Mouse (Mus musculus) testis, postnatal 14 days (tissue): ENCODE data around the gene Sirt1.
A peak's percentile ranks its signal among the peaks of the same experiment; 100 is the strongest.

Source experiments
- DNase-seq: peaks from one replicate; pipeline ENCODE4 v3.0.0; 2021; ENCODE audit warnings: low spot score

The Sirt1 gene

DNA sequence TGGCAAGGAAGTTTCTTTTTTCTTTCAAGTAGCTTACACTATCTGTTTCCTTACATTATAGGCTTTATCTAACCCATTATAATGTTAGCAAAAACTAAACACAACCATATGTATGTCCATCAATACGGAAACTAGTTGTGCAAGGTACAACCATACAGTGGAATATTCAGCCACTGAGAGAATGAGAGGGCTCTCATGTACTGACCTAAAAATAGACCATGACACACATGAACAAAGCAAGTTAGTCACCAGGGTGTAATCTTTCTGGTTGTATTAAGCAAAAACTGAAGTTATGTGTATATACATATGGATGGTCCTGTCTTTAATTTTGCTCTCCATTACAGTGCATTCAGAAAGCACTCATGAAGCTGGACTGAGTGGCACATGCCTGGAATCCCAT is 54.4 kb downstream of the Sirt1 start:
- DNase-seq: no peak

DNA sequence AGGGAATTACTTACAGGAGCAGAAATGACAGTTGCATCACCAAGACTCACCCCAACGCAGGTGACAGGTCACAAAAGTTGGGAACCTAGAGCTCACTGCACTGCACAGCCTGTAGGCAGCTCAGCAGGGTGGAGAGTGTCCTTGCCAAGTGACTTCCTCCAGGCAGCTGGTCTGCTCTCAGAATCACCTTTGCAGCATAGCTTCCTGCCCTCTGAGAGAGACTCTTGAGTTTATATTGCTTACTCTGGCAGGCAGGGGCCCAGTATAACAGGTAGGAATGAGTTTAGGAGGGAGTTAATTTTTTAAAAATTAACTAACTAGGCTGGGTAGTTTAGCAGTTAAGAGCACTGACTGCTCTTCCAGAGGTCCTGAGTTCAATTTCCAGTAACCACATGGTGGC is 67.8 kb downstream of the Sirt1 start:
- DNase-seq: no peak

- DNase-seq: peak; percentile 56
Observed at GRCm38 (mm10) chr10:63308582-63309366, 72.7 kb downstream of the Sirt1 start.

GRCm38 (mm10) chr10:63302356-63302755 is 79.1 kb downstream of the Sirt1 start:
- DNase-seq: no peak

- no peak for DNase-seq
Observed at GRCm38 (mm10) chr10:63282846-63283245, 98.7 kb downstream of the Sirt1 start.

GRCm38 (mm10) chr10:63282417-63282816 is 99.1 kb downstream of the Sirt1 start:
- DNase-seq: no peak

DNA sequence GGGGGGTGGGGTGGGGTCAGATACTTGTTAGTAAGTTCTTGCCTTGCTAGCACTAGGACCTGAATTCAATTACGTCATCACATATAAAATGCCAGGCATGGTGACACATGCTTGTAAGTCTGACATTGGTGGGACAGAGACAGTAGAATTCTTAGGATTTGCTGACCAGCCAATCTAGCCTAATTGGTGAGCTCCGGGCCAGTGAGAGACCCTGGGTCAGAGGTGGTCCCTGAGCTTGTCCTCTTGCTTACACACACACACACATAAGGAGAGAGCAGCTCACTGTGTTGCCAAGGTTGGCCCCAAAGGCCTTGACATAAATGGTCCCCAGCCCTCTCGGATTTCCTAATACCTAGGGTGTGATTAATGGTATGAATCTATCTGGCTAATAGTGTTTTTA is 101.7 kb downstream of the Sirt1 start:
- no peak for DNase-seq

DNA sequence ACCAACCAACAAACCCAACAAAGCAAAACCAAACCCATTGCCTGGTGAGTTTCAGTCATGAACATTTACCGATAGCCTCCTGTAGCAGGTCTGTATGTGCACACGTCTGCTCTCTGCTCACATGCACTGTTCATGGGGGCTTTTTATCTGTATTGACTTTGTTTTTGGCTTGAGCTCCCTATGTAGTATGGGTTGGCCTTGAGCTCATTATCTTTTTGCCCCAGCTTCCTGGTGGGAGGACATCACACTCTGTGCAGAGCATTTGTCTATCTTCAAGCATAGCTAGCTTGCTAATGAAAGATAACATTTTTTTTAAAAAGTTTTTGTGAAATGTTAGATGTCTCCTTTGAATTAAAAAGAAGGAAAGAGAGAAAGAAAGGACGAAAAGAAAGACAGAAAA is 104.5 kb downstream of the Sirt1 start:
- peak; percentile 57 for DNase-seq

DNA sequence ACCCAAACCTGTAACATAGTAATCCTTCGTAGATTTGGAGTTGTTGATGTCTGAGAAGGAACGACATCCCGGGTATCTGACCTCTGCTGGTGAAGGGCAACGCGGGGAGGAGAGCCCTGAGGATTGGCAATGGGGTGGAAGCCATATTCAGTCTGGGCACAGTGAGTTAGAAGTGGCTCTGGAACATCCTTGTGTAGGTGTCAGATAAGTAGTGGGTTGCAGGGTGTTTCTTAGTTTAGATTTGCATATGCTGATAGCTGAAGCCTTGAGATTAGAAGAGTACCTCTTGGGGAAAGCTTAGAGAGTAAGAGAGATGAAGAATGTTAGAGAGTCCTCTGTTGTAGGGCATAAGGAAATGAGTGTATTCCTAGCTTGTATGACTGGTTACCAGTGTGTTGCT is 108.6 kb downstream of the Sirt1 start:
- no peak for DNase-seq

DNA sequence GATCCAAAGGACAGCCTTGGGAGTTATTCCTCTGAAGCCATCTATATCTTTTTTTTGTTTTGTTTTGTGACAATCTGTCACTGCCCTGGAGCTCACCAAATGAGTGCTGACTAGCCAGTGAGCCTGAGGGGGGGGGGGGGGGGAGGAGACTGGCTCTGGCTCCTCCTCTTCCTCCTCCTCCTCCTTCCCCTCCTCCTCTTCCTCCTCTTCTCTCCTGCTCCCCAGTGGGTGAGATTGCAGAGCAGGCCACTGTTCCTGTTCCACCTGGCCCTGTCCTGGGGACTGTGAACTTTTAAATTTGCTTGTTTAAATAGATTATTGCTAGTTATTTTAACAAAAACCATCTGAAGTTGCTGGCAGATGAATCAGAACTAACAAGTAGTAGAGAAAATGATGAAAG is 109.1 kb downstream of the Sirt1 start:
- no peak for DNase-seq
